Mouse (Mus musculus) neural tube, embryonic 13.5 days (tissue): ENCODE measurements around the gene G430095P16Rik. TPM values are rescaled to one million over a fixed set of nuclear protein-coding genes. Genes with fewer than 3 reads are reported as not detected.
A peak's percentile ranks its signal among the peaks of the same experiment; 100 is the strongest.

ENCODE experiments used
- ATAC-seq: fragments of 200-750 bp; cut with Nextera tagmentation; 2 replicates; pipeline ENCODE4 v1.8.0; 2017; ENCODE audit warnings: low read depth, mild to moderate bottlenecking, moderate TSS enrichment, moderate library complexity
- H3K27ac ChIP-seq: fragments of 300-500 bp; sonication (generic); replicated peaks from 2 replicates; pipeline ENCODE4 v1.5.1; 2015; ENCODE audit warnings: moderate library complexity, mild to moderate bottlenecking, inconsistent platforms
- H3K27me3 ChIP-seq: fragments of 300-500 bp; sonication (generic); 2 replicates; pipeline ENCODE4 v1.6.1; 2015; ENCODE audit warnings: mild to moderate bottlenecking, inconsistent platforms
- H3K36me3 ChIP-seq: fragments of 300-500 bp; sonication (generic); 2 replicates; pipeline ENCODE4 v1.6.1; 2015; ENCODE audit warnings: mild to moderate bottlenecking, inconsistent platforms
- H3K4me1 ChIP-seq: fragments of 300-500 bp; sonication (generic); replicated peaks from 2 replicates; pipeline ENCODE4 v1.6.1; 2015; ENCODE audit warnings: inconsistent platforms
- H3K4me2 ChIP-seq: fragments of 300-500 bp; sonication (generic); 2 replicates; pipeline ENCODE4 v1.6.1; 2015; ENCODE audit warnings: inconsistent platforms, mild to moderate bottlenecking, moderate library complexity
- H3K4me3 ChIP-seq: fragments of 300-500 bp; sonication (generic); 2 replicates; pipeline ENCODE4 v1.5.1; 2015; ENCODE audit warnings: mild to moderate bottlenecking, inconsistent platforms
- H3K9ac ChIP-seq: fragments of 300-500 bp; sonication (generic); 2 replicates; pipeline ENCODE4 v1.6.1; 2015; ENCODE audit warnings: moderate library complexity, mild to moderate bottlenecking, inconsistent platforms
- H3K9me3 ChIP-seq: fragments of 300-500 bp; sonication (generic); 2 replicates; pipeline ENCODE4 v1.6.1; 2016; ENCODE audit warnings: inconsistent platforms
- WGBS: fragments of 180-500 bp; shearing (Covaris S2); methylation state at CpG from one replicate; pipeline ENCODE4 v1.1.7; 2015; 5-methylcytosine and 5-hydroxymethylcytosine counted together
- polyA plus RNA-seq: library from polyadenylated mRNA; unstranded; fragments of >200 nt; fragmentation: Nextera tagmentation; extraction: Ambion mirVana; gene quantifications from 2 replicates; pipeline ENCODE4 v1.2.1, GENCODE M21; 2015

Gene G430095P16Rik
- polyA plus RNA-seq, result 1.4 and 2.2 TPM in 2 replicates

DNA sequence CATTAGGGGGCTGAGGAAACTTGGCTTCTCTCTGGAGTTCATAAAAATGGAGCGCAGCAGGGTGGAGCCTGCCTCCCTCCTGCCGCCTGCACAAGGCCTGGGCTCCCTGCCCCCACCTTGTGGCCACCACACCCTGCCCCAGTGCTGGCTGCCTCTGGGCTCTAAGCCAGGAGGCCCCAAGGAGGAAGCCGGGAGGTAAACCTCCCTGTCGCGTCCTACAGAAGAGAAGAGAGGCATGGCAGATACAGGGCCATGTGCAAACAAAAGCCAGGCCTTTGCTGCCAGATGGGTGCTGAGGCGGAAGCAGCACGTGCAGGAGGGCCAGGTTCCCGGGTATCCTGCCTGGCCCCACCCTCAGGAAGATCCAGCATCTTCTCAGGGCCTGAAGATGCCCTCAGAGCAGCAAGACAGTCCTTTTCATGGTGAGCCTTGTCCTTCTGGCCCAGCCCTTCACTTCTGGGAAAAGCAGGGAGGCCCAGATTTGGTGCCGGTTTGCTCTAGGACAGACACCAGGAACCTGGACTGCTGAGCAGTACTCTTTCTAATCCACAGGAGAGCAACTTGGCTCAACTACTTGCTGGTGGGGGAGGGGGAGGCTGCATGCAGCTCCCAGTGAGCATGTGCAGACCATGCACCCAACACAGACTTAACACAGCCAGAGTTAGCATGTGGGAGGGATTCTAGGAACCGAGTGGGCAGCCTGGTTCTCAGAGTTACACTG lies at the start of gene G430095P16Rik:
TSS of gene G430095P16Rik (plus strand) at position 158 of the 721 bp plus-strand sequence.
- H3K36me3 ChIP-seq, result peaks cover 46% of the 10 kb centered on the region; the same call in 1 of the 2 replicates
- 13% methylated on average over 10 of the region's 10 CpGs for WGBS
- peaks cover 43% of the 10 kb centered on the region for H3K27me3 ChIP-seq
- H3K9ac ChIP-seq, result peak within 1 kb of the TSS; percentile 52
- peak within 1 kb of the TSS; percentile 94 for H3K27ac ChIP-seq
- peaks cover 72% of the 10 kb centered on the region for H3K4me1 ChIP-seq
- peak within 1 kb of the TSS; percentile 33 for H3K4me2 ChIP-seq
- ATAC-seq, result peak; percentile 68
- H3K4me3 ChIP-seq, result no peak within 1 kb of the TSS
- no peaks in the 10 kb centered on the region for H3K9me3 ChIP-seq

DNA sequence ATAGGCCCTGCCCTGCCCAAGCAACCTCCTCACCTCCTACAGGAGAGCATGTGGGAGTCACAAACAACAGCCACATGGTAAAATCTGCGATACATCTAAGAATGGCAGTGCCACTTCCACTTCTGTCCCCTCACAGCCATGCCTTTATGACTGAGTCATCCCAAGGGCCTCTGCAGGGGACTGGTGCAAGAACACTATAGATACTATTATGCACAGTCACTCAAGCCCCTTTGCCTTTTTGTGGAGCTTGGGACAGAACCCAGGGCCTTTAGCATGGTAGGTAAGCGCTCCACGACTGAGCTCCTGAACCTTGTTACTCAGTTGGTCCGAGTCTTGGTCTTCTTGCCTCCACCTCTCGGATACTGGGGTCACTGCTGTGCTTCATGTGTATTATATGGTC lies 45.5 kb upstream of the G430095P16Rik start:
- H3K27me3 ChIP-seq, result no peaks in the 10 kb centered on the region
- H3K27ac ChIP-seq, result no peak overlapping the region
- no peak overlapping the region for H3K4me3 ChIP-seq
- H3K4me2 ChIP-seq, result no peak overlapping the region
- ATAC-seq, result no peak
- no peak overlapping the region for H3K9ac ChIP-seq
- peaks cover 60% of the 10 kb centered on the region for H3K36me3 ChIP-seq
- no peaks in the 10 kb centered on the region for H3K9me3 ChIP-seq
- WGBS, result 95% methylated on average over 5 of the region's 5 CpGs
- H3K4me1 ChIP-seq, result 0 out of 2 replicates have a peak, but pooled peaks cover 4% of the 10 kb centered on the region

DNA sequence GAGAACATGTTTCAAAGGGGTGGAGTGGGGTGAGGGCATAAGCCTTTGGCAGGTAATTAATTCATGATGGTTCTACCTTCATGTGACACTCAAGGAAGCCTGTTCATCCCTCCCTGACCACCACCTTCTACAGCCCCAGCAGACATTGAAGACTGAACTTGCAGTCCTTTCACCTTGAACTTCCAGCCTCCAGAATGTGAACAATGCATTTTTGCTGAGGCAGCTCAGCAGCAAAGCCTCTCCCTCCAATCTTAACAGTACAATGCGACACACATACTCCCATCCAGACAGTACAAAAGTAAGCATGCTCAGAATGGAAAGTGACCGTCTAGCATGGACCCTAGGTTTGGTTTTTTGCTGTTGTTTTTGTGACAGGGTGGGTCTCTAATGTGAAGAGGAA lies 41.3 kb upstream of the G430095P16Rik start:
- 90% methylated on average over 2 of the region's 2 CpGs for WGBS
- Histone ChIP-seq H3K9me3 (no peaks in the 10 kb centered on the region), H3K4me2 (no peak overlapping the region), H3K27me3 (no peaks in the 10 kb centered on the region), H3K9ac (no peak overlapping the region), H3K4me1 (peaks cover 37% of the 10 kb centered on the region), H3K36me3 (peaks cover 35% of the 10 kb centered on the region), H3K4me3 (no peak overlapping the region), H3K27ac (no peak overlapping the region)
- ATAC-seq, result no peak

DNA sequence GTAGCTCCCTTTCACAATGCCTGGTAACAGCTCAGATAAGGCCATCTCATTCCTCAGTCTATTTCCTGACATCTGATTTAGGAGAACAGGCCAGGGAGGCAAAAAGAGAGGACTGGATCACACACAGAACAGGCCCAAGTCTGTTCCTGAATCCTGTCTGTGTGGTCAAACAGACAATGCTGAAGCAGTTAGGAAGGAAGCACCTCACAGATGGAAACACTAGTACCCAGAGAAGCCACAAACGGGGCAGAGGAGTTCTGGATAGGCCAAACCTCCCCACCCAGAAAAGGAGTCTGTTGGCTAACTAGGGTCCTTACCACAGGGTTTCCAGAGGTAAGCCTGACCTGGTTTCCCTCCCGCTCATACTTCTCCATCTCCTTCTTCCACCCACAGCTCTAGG lies 40.5 kb upstream of the G430095P16Rik start:
- H3K4me2 ChIP-seq, result no peak overlapping the region
- H3K36me3 ChIP-seq, result peaks cover 29% of the 10 kb centered on the region
- H3K4me1 ChIP-seq, result peaks cover 42% of the 10 kb centered on the region
- no peaks in the 10 kb centered on the region for H3K27me3 ChIP-seq
- no peak overlapping the region for H3K4me3 ChIP-seq
- ATAC-seq, result no peak
- no peak overlapping the region for H3K9ac ChIP-seq
- WGBS, result 96% methylated on average over 2 of the region's 2 CpGs
- H3K9me3 ChIP-seq, result no peaks in the 10 kb centered on the region
- no peak overlapping the region for H3K27ac ChIP-seq

DNA sequence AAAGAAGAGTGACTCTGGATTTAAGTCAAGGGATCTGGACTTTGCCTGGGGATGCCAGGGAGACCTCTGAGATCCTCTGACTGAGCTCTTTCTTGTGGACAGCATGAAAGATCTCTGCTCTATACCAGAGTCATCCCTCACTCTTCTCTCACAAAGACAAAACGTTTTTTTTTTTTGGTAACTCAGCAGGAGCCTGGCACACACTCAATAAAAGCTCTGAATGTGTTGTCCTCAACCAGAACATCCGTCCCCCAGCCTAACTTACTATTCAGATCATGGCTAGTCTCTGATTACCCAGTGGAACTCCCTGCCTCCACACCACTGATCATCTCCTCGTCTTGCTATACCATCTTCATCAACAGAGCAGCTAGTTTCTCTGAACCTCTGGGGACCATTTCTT lies 38.3 kb upstream of the G430095P16Rik start:
- Histone ChIP-seq H3K4me3 (no peak overlapping the region), H3K9me3 (no peaks in the 10 kb centered on the region), H3K27me3 (no peaks in the 10 kb centered on the region), H3K4me2 (peak overlapping the region; percentile 92; the same call in 1 of the 2 replicates), H3K9ac (no peak overlapping the region), H3K27ac (peak overlapping the region; percentile 29; the same call in 1 of the 2 replicates), H3K36me3 (peaks cover 27% of the 10 kb centered on the region; the same call in 1 of the 2 replicates), H3K4me1 (peaks cover 55% of the 10 kb centered on the region)
- ATAC-seq, result no peak
- WGBS, result 19% methylated on average over 3 of the region's 3 CpGs

DNA sequence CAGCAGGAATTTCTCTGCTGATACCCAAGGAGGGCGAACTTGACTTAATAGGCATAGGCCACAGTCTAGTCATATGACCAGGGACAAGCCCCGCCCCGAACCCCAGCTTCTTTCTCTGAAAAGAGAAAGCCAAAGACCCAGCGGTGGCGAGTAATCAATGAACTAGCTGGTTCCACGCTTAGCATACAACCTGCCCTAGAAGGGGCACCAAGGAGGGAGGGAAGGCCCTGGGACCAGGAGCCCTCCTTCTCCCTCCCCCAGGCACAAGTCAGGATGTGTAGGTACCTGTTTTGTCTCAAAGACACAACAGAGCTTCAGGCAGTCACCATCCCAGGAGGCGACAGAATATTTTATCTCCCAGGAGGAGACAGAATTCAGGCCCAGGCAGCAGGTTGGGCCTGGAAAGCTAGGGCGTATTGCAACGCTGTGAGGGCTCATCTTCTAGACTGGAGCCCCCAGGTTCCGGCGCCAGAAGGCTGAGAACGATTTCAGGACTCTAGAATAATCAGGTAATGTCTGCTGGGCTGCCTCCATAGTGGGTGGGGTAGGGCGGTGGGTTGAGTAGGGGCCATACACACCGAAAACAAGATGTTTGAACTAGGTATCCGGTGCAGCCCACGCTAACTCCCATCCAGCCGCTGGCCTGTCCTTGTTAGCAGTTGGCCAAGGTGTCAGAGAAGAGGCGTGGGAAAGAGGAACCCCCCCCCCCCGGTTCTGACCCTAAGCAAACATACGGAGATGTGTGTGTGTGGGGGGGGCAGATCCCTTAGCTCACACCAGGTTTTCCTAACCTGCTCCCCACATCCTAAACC lies 36.4 kb upstream of the G430095P16Rik start, which contains the start of gene Trmt1:
TSS of gene Trmt1 (plus strand) at position 117 of the 812 bp plus-strand sequence.
- ATAC-seq, result peak; percentile 20; the same call in 1 of the 2 replicates
- 10% methylated on average over 18 of the region's 20 CpGs for WGBS
- H3K4me1 ChIP-seq, result peaks cover 68% of the 10 kb centered on the region
- peak within 1 kb of the TSS; percentile 99 for H3K4me3 ChIP-seq
- H3K36me3 ChIP-seq, result peaks cover 29% of the 10 kb centered on the region
- peak within 1 kb of the TSS; percentile 95 for H3K27ac ChIP-seq
- H3K9ac ChIP-seq, result peak within 1 kb of the TSS; percentile 99
- peak within 1 kb of the TSS; percentile 92 for H3K4me2 ChIP-seq
- no peaks in the 10 kb centered on the region for H3K27me3 ChIP-seq
- H3K9me3 ChIP-seq, result no peaks in the 10 kb centered on the region

DNA sequence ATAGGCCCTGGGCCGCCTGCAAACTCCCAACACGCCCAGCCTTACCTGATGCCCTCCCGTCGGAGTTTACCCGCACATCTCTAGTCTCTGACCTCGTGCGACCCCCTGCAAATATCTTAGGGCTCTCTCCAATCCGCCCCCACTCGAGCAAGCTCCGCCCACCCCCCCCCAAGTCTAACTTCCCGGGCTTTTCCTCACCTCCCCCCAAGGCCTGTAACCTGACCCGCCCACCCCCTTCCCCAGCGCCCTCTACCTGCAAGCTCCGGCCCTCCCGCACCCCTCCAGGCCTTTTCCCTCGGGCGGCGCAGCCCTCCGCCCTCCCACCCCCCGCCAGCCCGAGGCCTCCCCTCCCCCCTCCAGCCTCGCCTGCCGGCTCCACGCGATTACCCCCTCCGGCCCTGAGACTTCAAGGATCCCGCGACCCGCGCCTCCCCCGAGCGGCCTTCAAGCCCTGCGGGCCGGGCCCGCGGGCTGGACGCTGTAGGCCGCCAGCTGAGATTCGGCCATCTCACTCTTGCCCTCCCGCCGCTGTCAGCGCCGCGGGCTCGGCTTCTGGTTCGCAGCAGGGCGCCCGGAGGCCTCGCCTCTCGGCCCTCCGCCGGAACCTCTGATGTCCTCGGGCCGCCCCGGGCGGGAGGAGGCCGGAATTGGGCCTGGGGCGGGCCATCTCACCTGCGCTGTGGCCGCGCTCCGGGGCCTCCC lies 35.7 kb upstream of the G430095P16Rik start:
- H3K36me3 ChIP-seq, result peaks cover 30% of the 10 kb centered on the region
- WGBS, result under 1% methylated on average over 62 of the region's 62 CpGs
- H3K9me3 ChIP-seq, result no peaks in the 10 kb centered on the region
- H3K4me2 ChIP-seq, result peak overlapping the region; percentile 92
- no peaks in the 10 kb centered on the region for H3K27me3 ChIP-seq
- H3K9ac ChIP-seq, result peak overlapping the region; percentile 99
- peak; percentile 29 for ATAC-seq
- H3K4me3 ChIP-seq, result peak overlapping the region; percentile 99
- H3K4me1 ChIP-seq, result peaks cover 65% of the 10 kb centered on the region
- peak overlapping the region; percentile 95 for H3K27ac ChIP-seq

DNA sequence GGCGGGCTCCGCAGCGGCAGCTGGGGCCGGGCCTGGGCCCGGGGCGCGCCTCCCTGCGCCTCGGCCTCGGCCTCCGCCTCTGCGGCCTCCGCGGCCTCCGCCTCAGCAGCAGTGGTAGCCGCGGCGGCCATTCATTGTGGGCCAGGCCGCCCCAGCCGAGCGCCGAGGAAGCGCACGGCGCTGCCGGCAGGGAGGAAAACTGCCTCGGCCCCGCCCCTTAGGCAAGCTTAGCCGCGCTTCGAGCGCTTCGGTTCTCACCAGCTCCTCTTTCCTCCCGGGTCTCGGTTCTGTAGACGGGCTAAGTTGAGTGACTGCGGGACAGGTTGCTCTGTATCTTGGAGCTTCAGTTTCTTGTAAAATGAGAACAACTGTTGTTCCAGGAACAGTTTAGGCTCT lies 35.1 kb upstream of the G430095P16Rik start, which contains the start of gene Nacc1:
TSS of gene Nacc1 (minus strand) at position 158 of the 396 bp plus-strand sequence.
- Histone ChIP-seq H3K27ac (peak within 1 kb of the TSS; percentile 95), H3K4me3 (peak within 1 kb of the TSS; percentile 99), H3K9me3 (no peaks in the 10 kb centered on the region), H3K4me1 (peaks cover 61% of the 10 kb centered on the region), H3K27me3 (no peaks in the 10 kb centered on the region), H3K9ac (peak within 1 kb of the TSS; percentile 99), H3K36me3 (peaks cover 29% of the 10 kb centered on the region), H3K4me2 (peak within 1 kb of the TSS; percentile 98)
- under 1% methylated on average over 37 of the region's 37 CpGs for WGBS
- ATAC-seq, result peak; percentile 72

DNA sequence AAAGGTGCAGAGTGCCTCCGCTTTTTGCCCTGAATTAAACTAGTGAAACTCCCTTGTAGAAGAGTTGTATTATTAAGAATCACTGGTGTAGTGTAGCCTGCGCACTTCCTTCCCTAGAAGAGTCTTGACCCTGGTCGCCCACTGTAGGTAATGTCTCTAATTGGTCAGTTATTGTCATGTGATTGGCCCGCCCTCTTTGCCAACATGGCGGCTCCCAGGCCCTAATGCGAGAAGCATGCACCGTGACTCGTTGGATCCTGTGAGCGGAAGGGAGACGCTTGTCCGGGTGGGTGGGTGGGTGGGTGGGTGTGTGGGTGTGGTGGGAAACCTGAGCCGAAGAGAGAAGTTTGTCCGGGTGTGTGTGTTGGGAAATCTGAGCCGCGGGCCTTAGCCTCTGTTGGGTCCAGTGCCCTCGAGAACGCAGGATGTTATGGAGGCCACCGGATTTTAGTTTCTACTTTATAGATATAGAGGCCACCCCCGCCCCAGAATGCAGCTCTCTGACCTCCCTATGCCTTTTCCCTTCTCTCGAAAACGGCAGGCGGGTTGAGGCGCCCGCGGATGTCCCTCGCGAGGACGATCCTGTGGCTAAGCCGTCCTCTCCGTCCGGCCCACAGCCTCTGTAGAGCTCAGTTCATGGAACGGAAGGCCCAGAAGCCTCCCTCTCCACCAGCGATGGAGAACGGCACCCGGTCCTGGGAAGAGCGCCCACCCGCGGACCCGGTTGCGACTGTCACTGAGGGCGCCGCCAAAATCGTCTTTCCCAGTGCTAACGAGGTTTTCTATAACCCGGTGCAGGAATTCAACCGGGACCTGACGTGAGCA lies 33.5 kb upstream of the G430095P16Rik start:
- H3K27ac ChIP-seq, result peak overlapping the region; percentile 69
- under 1% methylated on average over 47 of the region's 47 CpGs for WGBS

DNA sequence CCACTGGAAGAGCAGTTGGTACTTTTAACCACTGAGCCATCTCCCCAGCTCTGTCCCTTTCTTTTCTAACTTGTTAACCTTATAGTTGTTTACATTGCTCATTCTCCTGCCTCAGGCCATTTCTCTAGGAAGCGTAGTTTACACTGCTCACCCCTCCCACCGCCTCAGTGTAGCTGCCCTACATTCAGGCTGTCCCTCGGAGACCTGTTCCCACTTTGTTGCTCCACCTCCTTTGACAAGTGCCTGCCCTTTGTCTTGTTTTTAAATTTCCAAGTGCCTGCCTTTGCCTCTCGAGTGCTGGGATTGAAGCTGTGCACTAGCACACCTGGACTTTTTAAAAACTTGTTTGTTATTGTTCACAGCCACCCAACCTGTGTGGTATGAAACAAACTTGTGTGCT lies 29.5 kb upstream of the G430095P16Rik start:
- Histone ChIP-seq H3K4me3 (no peak overlapping the region), H3K4me2 (no peak overlapping the region), H3K27ac (no peak overlapping the region), H3K9me3 (no peaks in the 10 kb centered on the region), H3K9ac (no peak overlapping the region), H3K4me1 (peaks cover 21% of the 10 kb centered on the region), H3K36me3 (peaks cover 65% of the 10 kb centered on the region), H3K27me3 (no peaks in the 10 kb centered on the region)
- no peak for ATAC-seq
- 76% methylated on average over 4 of the region's 4 CpGs for WGBS

More for the DNA sequence above, 33.5 kb upstream of the G430095P16Rik start:
- Histone ChIP-seq H3K4me3 (peak overlapping the region; percentile 83), H3K9ac (peak overlapping the region; percentile 78), H3K4me1 (peaks cover 53% of the 10 kb centered on the region), H3K36me3 (peaks cover 32% of the 10 kb centered on the region), H3K9me3 (no peaks in the 10 kb centered on the region), H3K27me3 (no peaks in the 10 kb centered on the region), H3K4me2 (peak overlapping the region; percentile 98)
- peak; percentile 83 for ATAC-seq

DNA sequence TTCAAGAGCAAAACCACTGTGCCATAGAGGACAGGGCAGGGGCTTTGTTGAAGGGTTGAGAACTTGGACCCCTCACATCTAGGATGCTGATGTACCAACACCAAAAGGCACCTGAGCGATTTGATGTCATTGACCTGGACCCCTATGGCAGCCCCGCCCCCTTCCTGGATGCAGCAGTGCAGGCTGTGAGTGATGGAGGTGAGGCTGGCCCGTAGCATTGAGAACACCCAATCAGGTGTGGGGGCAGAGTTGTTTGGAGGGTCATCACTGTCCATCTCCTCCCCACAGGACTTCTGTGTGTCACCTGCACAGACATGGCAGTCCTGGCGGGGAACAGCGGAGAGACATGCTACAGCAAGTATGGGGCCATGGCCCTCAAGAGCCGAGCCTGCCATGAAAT lies 27.7 kb upstream of the G430095P16Rik start:
- Histone ChIP-seq H3K9ac (no peak overlapping the region), H3K9me3 (no peaks in the 10 kb centered on the region), H3K4me2 (no peak overlapping the region), H3K27ac (no peak overlapping the region), H3K4me3 (no peak overlapping the region), H3K27me3 (0 out of 2 replicates have a peak, but pooled peaks cover 3% of the 10 kb centered on the region), H3K4me1 (peaks cover 7% of the 10 kb centered on the region), H3K36me3 (peaks cover 83% of the 10 kb centered on the region)
- ATAC-seq, result no peak
- 91% methylated on average over 6 of the region's 6 CpGs for WGBS
